Mouse (Mus musculus) ES-E14 (cell line): ENCODE measurements around the gene Ipo9.

ENCODE experiments used
- MAFK ChIP-seq: IDR thresholded peaks from 2 replicates; pipeline ENCODE4 v1.6.1; 2014; ENCODE audit warnings: mild to moderate bottlenecking, low read depth, low read length, inconsistent platforms; ENCODE audit not compliant: insufficient read depth
- ZC3H11A ChIP-seq: IDR thresholded peaks from 2 replicates; pipeline ENCODE4 v1.6.1; 2012; ENCODE audit warnings: low read depth, mild to moderate bottlenecking, inconsistent platforms, low read length, borderline replicate concordance
- ZNF384 ChIP-seq: IDR thresholded peaks from 2 replicates; pipeline ENCODE4 v1.6.1; 2012; ENCODE audit warnings: low read depth, low read length, inconsistent platforms

DNA sequence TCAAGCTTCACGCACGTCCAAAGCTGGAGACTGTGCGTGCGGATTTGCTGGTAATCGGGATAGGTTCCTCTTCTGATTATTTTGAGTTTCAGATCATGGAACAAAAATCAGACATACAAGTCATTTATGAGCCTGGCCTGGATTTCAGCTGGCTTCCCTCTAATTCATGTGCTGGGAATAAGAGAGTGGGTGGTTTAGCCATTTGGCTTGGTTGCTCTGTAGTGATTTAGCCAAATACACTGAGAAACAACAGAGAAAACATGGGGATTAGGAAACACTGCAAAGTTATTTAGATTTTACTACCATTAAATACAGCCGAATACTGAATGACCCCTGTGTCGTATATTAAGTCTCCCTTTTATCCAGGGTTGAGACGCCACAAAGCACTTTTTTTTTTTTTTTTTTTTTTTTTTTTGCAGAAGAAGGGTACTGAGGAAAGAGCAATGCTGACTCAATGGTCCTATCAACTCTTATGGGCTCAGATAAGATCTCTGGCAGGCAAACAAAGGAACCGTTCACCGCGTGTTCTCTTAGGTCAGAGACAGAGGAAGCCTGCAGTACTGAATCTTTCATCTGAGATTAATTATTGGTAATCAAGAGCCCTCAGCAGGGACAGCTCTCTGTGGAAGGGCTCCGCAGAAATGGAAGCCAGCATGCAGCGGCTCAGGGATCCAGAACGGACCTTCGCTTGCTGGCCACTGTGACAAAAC, 44.7 kb upstream of the Ipo9 start:
- 0 out of 2 replicates have a peak, but pooled peaks have one; percentile 20 for TF ChIP-seq ZNF384
- no peak for TF ChIP-seq MAFK
- TF ChIP-seq ZC3H11A, result no peak
